Mouse (Mus musculus): ENCODE results near the gene Gm5767. TPM values are rescaled to one million over a fixed set of nuclear protein-coding genes. Genes with fewer than 3 reads are reported as not detected.

The Gm5767 gene
- polyA plus RNA-seq (2012; rRNA removed): 0.56 and 0.64 TPM in 2 replicates

- Histone ChIP-seq H3K4me1 (ENCODE audit: control insufficient read depth, insufficient read depth, low read length) (no peaks in the 10 kb centered on the region; the same call in 1 of the 2 replicates), H3K27ac (ENCODE audit: insufficient read depth, low read depth, low read length) (no peak within 1 kb of the TSS), H3K36me3 (ENCODE audit: control insufficient read depth, insufficient read depth, low read length) (no peaks in the 10 kb centered on the region), H3K27me3 (replicated peaks; ENCODE audit: control insufficient read depth, insufficient read depth, low read length) (no peaks in the 10 kb centered on the region), H3K4me3 (ENCODE audit: insufficient read depth, low read depth, low read length) (no peak within 1 kb of the TSS)
- TF ChIP-seq POLR2A (IDR thresholded peaks at IDR 0.05; ENCODE audit: low read depth, low read length) (no peak), CTCF (conservative IDR thresholded peaks at IDR 0.05; ENCODE audit: insufficient read depth, insufficient read length, low read depth, low read length) (no peak)
- DNase-seq: no peak
- whole genome bisulfite sequencing: 87% methylated on average over 5 of the region's 5 CpGs
Measured at GRCm38 (mm10) chr16:8680470-8680869, at the start of gene Gm5767. Gene Gm5767 (plus strand): TSS chr16:8680770.

- Histone ChIP-seq H3K27ac (ENCODE audit: insufficient read depth, low read depth, low read length) (no peak overlapping the region), H3K36me3 (ENCODE audit: control insufficient read depth, insufficient read depth, low read length) (no peaks in the 10 kb centered on the region), H3K27me3 (replicated peaks; ENCODE audit: control insufficient read depth, insufficient read depth, low read length) (no peaks in the 10 kb centered on the region), H3K4me1 (ENCODE audit: control insufficient read depth, insufficient read depth, low read length) (no peaks in the 10 kb centered on the region), H3K4me3 (ENCODE audit: insufficient read depth, low read depth, low read length) (no peak overlapping the region)
- TF ChIP-seq CTCF (conservative IDR thresholded peaks at IDR 0.05; ENCODE audit: insufficient read depth, insufficient read length, low read depth, low read length) (no peak), POLR2A (IDR thresholded peaks at IDR 0.05; ENCODE audit: low read depth, low read length) (no peak)
- 90% methylated on average over 5 of the region's 5 CpGs for WGBS
- DNase-seq: no peak
Measured at GRCm38 (mm10) chr16:8631428-8631827, 49.1 kb upstream of the Gm5767 start.

DNA sequence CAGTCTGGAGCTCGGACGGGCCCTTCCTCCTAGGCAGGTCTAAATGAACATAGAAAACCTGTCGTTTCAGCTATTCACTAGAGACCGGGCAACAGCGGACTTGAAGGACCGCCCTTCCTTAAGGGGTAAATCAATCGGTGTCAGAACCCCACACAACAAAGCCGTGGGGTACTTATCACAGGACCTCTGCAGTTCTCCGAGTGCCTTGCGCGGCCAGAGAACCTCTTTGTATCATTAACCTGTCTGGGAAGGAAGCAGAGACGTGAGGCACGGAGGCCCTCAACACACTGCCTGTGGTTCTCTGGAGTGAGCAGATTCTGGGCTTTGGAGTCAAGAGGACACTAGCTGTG is 43.7 kb upstream of the Gm5767 start:
- Histone ChIP-seq H3K36me3 (ENCODE audit: control insufficient read depth, insufficient read depth, low read length) (no peaks in the 10 kb centered on the region), H3K4me1 (ENCODE audit: control insufficient read depth, insufficient read depth, low read length) (no peaks in the 10 kb centered on the region; the same call in 1 of the 2 replicates), H3K4me3 (ENCODE audit: insufficient read depth, low read depth, low read length) (peak overlapping the region; percentile 91), H3K27ac (ENCODE audit: insufficient read depth, low read depth, low read length) (peak overlapping the region; percentile 66), H3K27me3 (replicated peaks; ENCODE audit: control insufficient read depth, insufficient read depth, low read length) (no peaks in the 10 kb centered on the region)
- no peak for TF ChIP-seq POLR2A (IDR thresholded peaks at IDR 0.05; ENCODE audit: low read depth, low read length)
- TF ChIP-seq CTCF (conservative IDR thresholded peaks at IDR 0.05; ENCODE audit: insufficient read depth, insufficient read length, low read depth, low read length): no peak
- DNase-seq: no peak
- WGBS: under 1% methylated on average over 13 of the region's 13 CpGs

DNA sequence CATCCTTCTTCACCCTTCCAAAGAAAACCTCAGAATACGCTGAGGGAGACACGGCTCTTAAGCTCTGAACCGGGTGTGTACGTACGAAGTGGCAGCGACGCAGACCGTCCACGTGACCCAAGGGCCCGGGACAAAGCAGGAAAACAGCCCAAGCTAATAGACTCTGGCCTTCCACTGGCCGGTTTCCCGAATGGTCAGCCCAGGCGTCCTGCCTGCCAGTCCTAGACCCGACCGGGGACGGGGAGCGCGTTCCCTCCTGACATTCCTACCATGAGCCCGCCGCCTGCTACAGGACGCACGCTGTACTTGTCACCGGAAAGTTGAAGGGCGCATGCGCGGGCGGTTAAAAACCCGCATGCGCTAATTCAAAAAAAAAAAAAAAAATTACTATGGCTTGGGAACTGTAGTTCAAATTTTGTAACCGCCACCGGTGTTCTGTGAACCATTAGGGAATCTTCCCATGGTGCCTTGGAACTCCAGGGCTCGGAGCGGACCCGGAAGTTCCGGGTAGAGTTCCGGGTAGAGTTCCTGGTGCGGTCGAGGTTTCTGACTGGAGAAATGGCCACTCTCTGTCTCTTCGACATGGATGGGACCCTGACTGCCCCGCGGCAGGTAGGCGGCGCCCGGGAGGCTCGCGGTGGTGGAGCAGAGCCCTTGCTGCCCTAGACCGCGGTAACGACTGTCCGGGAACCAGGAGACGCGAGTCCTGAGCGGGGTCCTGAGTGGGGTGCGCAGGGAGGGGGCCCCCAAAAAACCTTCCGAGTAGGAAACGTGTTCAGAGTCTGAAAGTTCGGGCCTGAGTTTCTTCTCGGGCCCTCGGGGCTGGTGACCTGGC is 43.1 kb upstream of the Gm5767 start, which contains the start of the genes Pmm2 and Tmem186:
Pmm2 (plus strand) TSS at position 458 of the 835 bp plus-strand sequence.
Tmem186 (minus strand) TSS at position 496 of the 835 bp plus-strand sequence.
- Histone ChIP-seq H3K27me3 (replicated peaks; ENCODE audit: control insufficient read depth, insufficient read depth, low read length) (no peaks in the 10 kb centered on the region), H3K36me3 (ENCODE audit: control insufficient read depth, insufficient read depth, low read length) (no peaks in the 10 kb centered on the region), H3K4me3 (ENCODE audit: insufficient read depth, low read depth, low read length) (peak within 1 kb of the TSS; percentile 91), H3K4me1 (ENCODE audit: control insufficient read depth, insufficient read depth, low read length) (no peaks in the 10 kb centered on the region; the same call in 1 of the 2 replicates), H3K27ac (ENCODE audit: insufficient read depth, low read depth, low read length) (peak within 1 kb of the TSS; percentile 73)
- under 1% methylated on average over 59 of the region's 59 CpGs for whole genome bisulfite sequencing
- peak; percentile 95 for DNase-seq
- TF ChIP-seq POLR2A (IDR thresholded peaks at IDR 0.05; ENCODE audit: low read depth, low read length) (peak; percentile 17), CTCF (conservative IDR thresholded peaks at IDR 0.05; ENCODE audit: insufficient read depth, insufficient read length, low read depth, low read length) (no peak)

GRCm38 (mm10) chr16:8638131-8638530 is 42.4 kb upstream of the Gm5767 start:
- no peak for DNase-seq
- peak overlapping the region; percentile 91 for H3K4me3 ChIP-seq (ENCODE audit: insufficient read depth, low read depth, low read length)
- H3K36me3 ChIP-seq (ENCODE audit: control insufficient read depth, insufficient read depth, low read length): no peaks in the 10 kb centered on the region
- TF ChIP-seq POLR2A (IDR thresholded peaks at IDR 0.05; ENCODE audit: low read depth, low read length) (no peak), CTCF (conservative IDR thresholded peaks at IDR 0.05; ENCODE audit: insufficient read depth, insufficient read length, low read depth, low read length) (no peak)
- H3K4me1 ChIP-seq (ENCODE audit: control insufficient read depth, insufficient read depth, low read length): no peaks in the 10 kb centered on the region; the same call in 1 of the 2 replicates
- no peaks in the 10 kb centered on the region for H3K27me3 ChIP-seq (replicated peaks; ENCODE audit: control insufficient read depth, insufficient read depth, low read length)
- 30% methylated on average over 7 of the region's 7 CpGs for WGBS
- peak overlapping the region; percentile 73; the same call in 1 of the 2 replicates for H3K27ac ChIP-seq (ENCODE audit: insufficient read depth, low read depth, low read length)

GRCm38 (mm10) chr16:8639466-8640191 is 40.9 kb upstream of the Gm5767 start:
- 66% methylated on average over 11 of the region's 11 CpGs for WGBS
- H3K27me3 ChIP-seq (replicated peaks; ENCODE audit: control insufficient read depth, insufficient read depth, low read length): no peaks in the 10 kb centered on the region
- H3K36me3 ChIP-seq (ENCODE audit: control insufficient read depth, insufficient read depth, low read length): no peaks in the 10 kb centered on the region; the same call in 1 of the 2 replicates
- no peak for TF ChIP-seq POLR2A (IDR thresholded peaks at IDR 0.05; ENCODE audit: low read depth, low read length)
- TF ChIP-seq CTCF (conservative IDR thresholded peaks at IDR 0.05; ENCODE audit: insufficient read depth, insufficient read length, low read depth, low read length): no peak
- no peaks in the 10 kb centered on the region; the same call in 1 of the 2 replicates for H3K4me1 ChIP-seq (ENCODE audit: control insufficient read depth, insufficient read depth, low read length)
- DNase-seq: no peak
- H3K27ac ChIP-seq (ENCODE audit: insufficient read depth, low read depth, low read length): no peak overlapping the region
- H3K4me3 ChIP-seq (ENCODE audit: insufficient read depth, low read depth, low read length): no peak overlapping the region
